Comparison of ENCODE assay signal across 22 mouse cellular contexts in the genomic region with DNA sequence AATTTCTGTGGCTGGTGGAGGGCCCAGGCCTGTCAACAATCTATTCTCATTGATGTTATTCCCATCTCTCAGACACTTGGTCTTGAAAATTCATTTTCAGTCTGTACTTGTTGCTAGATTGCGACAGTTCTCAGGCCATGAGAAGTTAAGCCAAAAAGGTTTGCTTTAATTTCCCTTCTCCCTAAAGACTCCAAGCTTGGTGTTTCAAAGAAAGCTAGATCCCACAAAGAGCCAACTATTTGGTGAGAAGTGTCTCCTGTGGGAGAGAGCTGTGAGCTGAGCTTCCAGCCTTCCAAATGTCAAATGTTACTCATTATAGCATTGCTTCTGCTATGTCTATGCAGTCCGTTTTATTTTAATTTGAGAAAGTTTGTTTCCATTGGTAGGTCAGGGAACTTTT.
A peak's percentile ranks its signal among the peaks of the same experiment; 100 is the strongest.
DNase-seq lines count a peak whose midpoint lies in the region; ATAC-seq lines count a peak whose summit lies in the region.
"Had no signal": no experiment of that assay in that cellular context is flagged by ENCODE, and none has a peak within 500 bp of the region (broad histone marks: within the 10 kb centered on the region; RNA-seq: fewer than 3 reads in every experiment).

No protein-coding gene starts in this region.

- intact Hi-C loops in heart, postnatal 36 days (cut with DNase I), result no loop called here

- DNase-seq in frontal cortex, postnatal 25 days (ENCODE audit: low spot score in 2 of 2), result no peak
- peak; percentile 6 to 19 for DNase-seq in heart, adult 9 months (ENCODE audit: low spot score in 2 of 2)
- DNase-seq in heart, postnatal 36 days, result no peak
- peak; percentile 24 for DNase-seq in brain, adult 2 months (ENCODE audit: low read depth, low spot score)
- peak; percentile 87 for DNase-seq in fibroblast of lung, adult 2 months (ENCODE audit: low read depth)
- no peak for DNase-seq in urinary bladder, postnatal 14 days (ENCODE audit: low spot score)
- DNase-seq: adrenal gland, postnatal 14 days; cerebellum, adult 11-12 months; cerebellum, adult 8-10 months; cerebellum, postnatal 10 days; cerebellum, postnatal 36 days; embryo, embryonic 11 days; gastrocnemius, adult 2 months; gastrocnemius, postnatal 14 days; heart, postnatal 14 days; kidney, adult 11 months; kidney, adult 8-10 months had no signal

- ATAC-seq in frontal cortex, adult (ENCODE audit: low TSS enrichment), result peak; percentile 31; the same call in 1 of the 2 replicates
- ATAC-seq in inflammation-experienced regulatory T-cells, adult 6 months, result no peak
- ATAC-seq: CD4-positive, CD25-positive, alpha-beta regulatory T cell, adult 4 months; forebrain, embryonic 14.5 days; intestine, embryonic 15.5 days had no signal

Comparison
In these comparisons a context has a peak if more than half of its experiments do, and no peak if none do; other contexts are left out.
1. DNase-seq: peak in heart, adult 9 months (2 of 2), brain, adult 2 months (single experiment) and fibroblast of lung, adult 2 months (single experiment); none in frontal cortex, postnatal 25 days (0 of 2), heart, postnatal 36 days (0 of 2) and urinary bladder, postnatal 14 days (single experiment).